Mouse (Mus musculus) lung, adult 2 months (tissue): ENCODE results near the gene Ppp3ca.

Experiments used
- CTCF ChIP-seq: fragments of 200-500 bp; IDR thresholded peaks from 2 replicates; pipeline ENCODE4 v1.5.1; 2011; ENCODE audit warnings: mild to moderate bottlenecking, low read length, control low read depth; ENCODE audit not compliant: insufficient read depth
- POLR2A ChIP-seq: fragments of 200-500 bp; IDR thresholded peaks from 2 replicates; pipeline ENCODE4 v1.6.1; 2011; ENCODE audit warnings: low read depth, mild to moderate bottlenecking, control low read depth, low read length, borderline replicate concordance; ENCODE audit errors: extremely low read depth

DNA sequence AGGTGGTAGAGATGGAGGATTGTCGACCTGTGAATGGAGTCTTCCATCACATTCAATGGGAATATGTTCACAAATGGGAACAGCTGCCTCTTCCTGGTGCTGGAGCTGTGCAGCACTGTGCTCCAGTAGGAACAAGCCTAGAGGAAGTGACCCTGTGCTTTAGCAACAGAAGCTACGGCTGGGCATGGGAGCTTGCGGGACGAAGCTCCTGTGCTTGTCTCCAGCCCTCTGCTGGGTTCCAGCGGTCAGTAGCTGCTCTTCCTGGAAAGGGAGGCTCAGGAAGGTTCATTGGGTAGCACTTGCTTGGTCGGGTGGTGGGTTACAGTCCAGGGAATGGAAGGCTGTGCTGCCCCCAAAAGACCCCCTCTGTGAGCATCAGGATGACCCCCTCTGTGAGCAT, 46.3 kb downstream of the Ppp3ca start:
- TF ChIP-seq POLR2A (no peak), CTCF (no peak)
